Mouse (Mus musculus) ES-E14 (cell line): ENCODE data around the gene Acy3.

Experiments
- CHD2 ChIP-seq: IDR thresholded peaks from 2 replicates; pipeline ENCODE4 v1.6.1; 2014; ENCODE audit warnings: mild to moderate bottlenecking, low read depth, low read length, inconsistent platforms
- HCFC1 ChIP-seq: IDR thresholded peaks from 2 replicates; pipeline ENCODE4 v1.6.1; 2012; ENCODE audit warnings: low read length, inconsistent platforms, borderline replicate concordance; ENCODE audit not compliant: insufficient read depth
- ZNF384 ChIP-seq: IDR thresholded peaks from 2 replicates; pipeline ENCODE4 v1.6.1; 2012; ENCODE audit warnings: low read depth, low read length, inconsistent platforms

DNA sequence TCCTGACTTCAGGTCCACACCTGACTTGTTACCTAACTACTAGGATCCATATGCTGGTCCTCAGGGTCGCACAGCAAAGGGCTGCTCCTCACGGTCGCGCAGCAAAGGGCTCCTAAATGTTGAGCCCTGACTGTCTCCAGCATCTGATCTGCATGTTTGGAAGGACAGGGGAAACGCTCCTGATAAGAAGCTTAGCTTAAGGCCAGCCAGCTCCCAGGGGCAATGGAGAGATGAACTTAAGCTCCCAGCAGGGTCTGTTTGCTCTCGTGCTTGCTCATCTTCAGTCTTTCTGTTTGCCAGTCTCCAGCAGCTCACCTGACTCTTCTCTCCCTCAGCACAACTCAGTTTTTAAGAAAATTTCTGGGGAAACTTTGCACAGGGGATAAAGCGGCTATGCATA is 46.3 kb downstream of the Acy3 start:
- TF ChIP-seq CHD2 (no peak), HCFC1 (no peak), ZNF384 (no peak)
